22 mouse cellular contexts compared by ENCODE assay signal in the genomic region with DNA sequence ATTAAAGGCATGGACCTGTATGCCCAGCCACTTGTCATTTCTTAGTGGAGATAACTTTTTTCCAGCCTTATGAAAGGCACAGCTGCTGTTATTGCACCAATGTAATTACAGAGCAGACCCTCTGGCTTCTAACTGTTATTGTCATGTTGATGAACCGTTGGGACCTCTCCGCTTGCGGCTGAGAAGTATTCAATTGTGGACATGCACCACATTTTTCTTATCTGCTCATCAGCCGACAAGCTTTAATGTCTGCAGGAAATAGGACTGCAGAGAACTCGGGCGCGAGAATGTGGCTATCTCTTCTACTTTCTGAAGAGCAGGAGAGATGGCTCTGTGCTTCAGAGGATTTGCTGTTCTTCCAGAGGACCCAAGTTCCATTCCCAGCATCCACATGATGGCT. TPM values are rescaled to one million over a fixed set of nuclear protein-coding genes. Genes with fewer than 3 reads are reported as not detected.
"Had no signal": no experiment of that assay in that cellular context is flagged by ENCODE, and none has a peak within 500 bp of the region (broad histone marks: within the 10 kb centered on the region; RNA-seq: fewer than 3 reads in every experiment).

No protein-coding gene starts in this region.

- H3K9ac ChIP-seq: lung, embryonic 14.5 days; midbrain, embryonic 12.5 days; midbrain, embryonic 15.5 days; neural tube, embryonic 12.5 days had no signal

- H3K27me3 ChIP-seq: midbrain, embryonic 12.5 days; midbrain, embryonic 15.5 days; neural tube, embryonic 12.5 days had no signal

- ATAC-seq: midbrain, embryonic 15.5 days had no signal

- H3K27ac ChIP-seq: midbrain, embryonic 12.5 days; midbrain, embryonic 15.5 days; neural tube, embryonic 12.5 days had no signal

- H3K9me3 ChIP-seq: midbrain, embryonic 12.5 days; midbrain, embryonic 15.5 days; neural tube, embryonic 12.5 days had no signal

- H3K4me3 ChIP-seq: midbrain, embryonic 12.5 days; midbrain, embryonic 15.5 days; neural tube, embryonic 12.5 days had no signal

- H3K4me2 ChIP-seq: lung, embryonic 14.5 days; midbrain, embryonic 12.5 days; midbrain, embryonic 15.5 days; neural tube, embryonic 12.5 days had no signal

- H3K36me3 ChIP-seq: midbrain, embryonic 12.5 days; midbrain, embryonic 15.5 days; neural tube, embryonic 12.5 days had no signal

- DNase-seq: lung, adult 18-20 months; lung, embryonic 14.5 days; lung, postnatal 10 days; lung, postnatal 4 days; right cerebral cortex, postnatal 14 days; spleen, adult 18-20 months; thymus, adult 18-20 months; thymus, postnatal 14 days; thymus, postnatal 36 days had no signal

- H3K4me1 ChIP-seq: midbrain, embryonic 12.5 days; midbrain, embryonic 15.5 days; neural tube, embryonic 12.5 days had no signal

RNA-seq across cellular contexts. Expression of gene Gm17490, which starts 59.8 kb away (rescaled TPM):
- total RNA-seq: megakaryocyte, adult 5-6 weeks; midbrain, postnatal 0 days; monocyte, adult 5-6 weeks; neutrophil, adult 5-6 weeks had no signal
- polyA plus RNA-seq: liver, embryonic 16.5 days; lung, embryonic 14.5 days; lung, embryonic 16.5 days; midbrain, embryonic 12.5 days; midbrain, embryonic 15.5 days; midbrain, postnatal 0 days; neural tube, embryonic 12.5 days; neural tube, embryonic 14.5 days; stomach, embryonic 14.5 days; stomach, embryonic 16.5 days; thymus, postnatal 0 days had no signal
